ENCODE assay signal across 9 mouse cellular contexts in the genomic region with DNA sequence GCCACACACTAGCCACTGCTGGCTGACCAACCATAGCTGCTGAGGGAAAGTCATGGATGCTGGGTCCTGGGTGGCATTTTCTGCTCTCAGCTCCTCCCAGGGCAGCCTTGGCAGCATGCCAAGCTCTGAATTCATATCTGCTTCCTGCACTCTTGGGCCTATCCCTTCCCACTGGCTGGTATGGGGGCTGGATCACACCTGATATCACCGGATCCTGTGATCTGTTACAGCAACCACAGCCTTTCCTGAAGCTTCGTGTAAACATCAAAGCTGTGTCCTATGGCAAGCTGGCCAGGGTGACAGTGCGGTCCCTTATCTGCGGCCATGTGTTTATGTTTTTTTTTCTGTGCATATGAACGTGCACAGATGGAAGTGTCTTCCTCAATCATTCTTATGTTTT. TPM values are rescaled to one million over a fixed set of nuclear protein-coding genes. Genes with fewer than 3 reads are reported as not detected.
DNase-seq lines count a peak whose midpoint lies in the region; ATAC-seq and TF ChIP-seq lines count a peak whose summit lies in the region.
"Had no signal": no experiment of that assay in that cellular context is flagged by ENCODE, and none has a peak within 500 bp of the region (broad histone marks: within the 10 kb centered on the region; RNA-seq: fewer than 3 reads in every experiment).

No protein-coding gene starts in this region.

- no peak for ATAC-seq in heart, embryonic 14.5 days (ENCODE audit: insufficient number of reproducible peaks, insufficient read depth, low FRiP score, low read depth)
- peak; percentile 64 for ATAC-seq in G1E (ENCODE audit: extremely low read depth, insufficient number of reproducible peaks, low FRiP score, poor library complexity, severe bottlenecking)
- ATAC-seq in embryonic facial prominence, embryonic 13.5 days (ENCODE audit: insufficient number of reproducible peaks, insufficient read depth, low FRiP score, low TSS enrichment, low read depth): no peak
- ATAC-seq in lung, embryonic 16.5 days (ENCODE audit: low read depth): no peak
- no peak for ATAC-seq in activated CD4-positive, CD25-positive, alpha-beta regulatory T cell, adult 4 months

- TF ChIP-seq CTCF in G1E (IDR thresholded peaks at IDR 0.05; ENCODE audit: low read depth, low read length): no peak

- no peaks in the 10 kb centered on the region for H3K9me3 ChIP-seq in heart, embryonic 14.5 days (ENCODE audit: control insufficient read depth, low read length)
- H3K9me3 ChIP-seq in G1E (replicated peaks): no peaks in the 10 kb centered on the region
- no peaks in the 10 kb centered on the region for H3K9me3 ChIP-seq in embryonic facial prominence, embryonic 13.5 days
- H3K9me3 ChIP-seq in lung, embryonic 16.5 days (ENCODE audit: control insufficient read depth, low read length): no peaks in the 10 kb centered on the region
- H3K9me3 ChIP-seq: embryonic facial prominence, embryonic 15.5 days had no signal

- peaks cover 14% of the 10 kb centered on the region for H3K36me3 ChIP-seq in heart, embryonic 14.5 days (ENCODE audit: control insufficient read depth, insufficient read depth, low read length)
- peaks cover 25% of the 10 kb centered on the region for H3K36me3 ChIP-seq in G1E (replicated peaks)
- peaks cover 13% of the 10 kb centered on the region for H3K36me3 ChIP-seq in embryonic facial prominence, embryonic 13.5 days
- H3K36me3 ChIP-seq in lung, embryonic 16.5 days (ENCODE audit: control insufficient read depth, insufficient read depth, low read length): peaks cover 10% of the 10 kb centered on the region

- 29% methylated on average over 5 of the region's 5 CpGs for WGBS in heart, embryonic 14.5 days
- WGBS in embryonic facial prominence, embryonic 13.5 days: 75% methylated on average over 5 of the region's 5 CpGs
- 33% methylated on average over 5 of the region's 5 CpGs for WGBS in lung, embryonic 16.5 days

- peaks cover 20 to 27% of the 10 kb centered on the region in 2 experiments for H3K4me1 ChIP-seq in heart, embryonic 14.5 days (ENCODE audit: control insufficient read depth in 2 of 2, insufficient read depth in 2 of 2, low read length in 2 of 2)
- peaks cover 74% of the 10 kb centered on the region for H3K4me1 ChIP-seq in G1E (ENCODE audit: insufficient read depth, low read depth, low read length)
- peaks cover 24% of the 10 kb centered on the region for H3K4me1 ChIP-seq in embryonic facial prominence, embryonic 13.5 days
- peaks cover 25% of the 10 kb centered on the region for H3K4me1 ChIP-seq in lung, embryonic 16.5 days (replicated peaks; ENCODE audit: control insufficient read depth, insufficient read depth, low read length)

- H3K27ac ChIP-seq in heart, embryonic 14.5 days (replicated peaks in 1 of 2; ENCODE audit: control insufficient read depth in 1 of 2, insufficient read depth in 1 of 2, low read depth in 2 of 2, low read length in 2 of 2): peak overlapping the region; percentile 14 to 24
- H3K27ac ChIP-seq in embryonic facial prominence, embryonic 13.5 days: no peak overlapping the region
- peak overlapping the region; percentile 26 for H3K27ac ChIP-seq in lung, embryonic 16.5 days (ENCODE audit: low read length)
- H3K27ac ChIP-seq: embryonic facial prominence, embryonic 15.5 days had no signal

- H3K9ac ChIP-seq in heart, embryonic 14.5 days (ENCODE audit: low read length): peak overlapping the region; percentile 10; the same call in 1 of the 2 replicates
- 0 out of 2 replicates have a peak overlapping the region, but pooled peaks have one; percentile 52 for H3K9ac ChIP-seq in embryonic facial prominence, embryonic 13.5 days
- H3K9ac ChIP-seq in lung, embryonic 16.5 days (ENCODE audit: low read length): peak overlapping the region; percentile 39
- H3K9ac ChIP-seq: embryonic facial prominence, embryonic 15.5 days had no signal

- intact Hi-C loops in heart, postnatal 14 days (cut with DNase I): loop anchor here (10.0 kb wide), 1 partner anchor 163 kb away; the partner anchor contains the start of gene Gna11

- no peak overlapping the region for H3K4me3 ChIP-seq in heart, embryonic 14.5 days (ENCODE audit: control insufficient read depth in 1 of 2, insufficient read depth in 1 of 2, low read depth in 1 of 2, low read length in 2 of 2)
- peak overlapping the region; percentile 9; the same call in 1 of the 2 replicates for H3K4me3 ChIP-seq in G1E (ENCODE audit: low read depth, low read length)
- no peak overlapping the region for H3K4me3 ChIP-seq in embryonic facial prominence, embryonic 13.5 days
- H3K4me3 ChIP-seq in lung, embryonic 16.5 days (ENCODE audit: low read length): no peak overlapping the region
- H3K4me3 ChIP-seq: embryonic facial prominence, embryonic 15.5 days had no signal

- no peaks in the 10 kb centered on the region for H3K27me3 ChIP-seq in heart, embryonic 14.5 days (ENCODE audit: control insufficient read depth, insufficient read depth, low read length)
- H3K27me3 ChIP-seq in G1E (ENCODE audit: insufficient read depth, low read length): no peaks in the 10 kb centered on the region
- H3K27me3 ChIP-seq in embryonic facial prominence, embryonic 13.5 days: no peaks in the 10 kb centered on the region
- H3K27me3 ChIP-seq in lung, embryonic 16.5 days (ENCODE audit: control insufficient read depth, insufficient read depth, low read depth, low read length): no peaks in the 10 kb centered on the region
- H3K27me3 ChIP-seq: embryonic facial prominence, embryonic 15.5 days had no signal

- H3K4me2 ChIP-seq in heart, embryonic 14.5 days (ENCODE audit: low read length): no peak overlapping the region
- H3K4me2 ChIP-seq in embryonic facial prominence, embryonic 13.5 days: no peak overlapping the region
- no peak overlapping the region for H3K4me2 ChIP-seq in lung, embryonic 16.5 days (ENCODE audit: low read depth, low read length)
- H3K4me2 ChIP-seq: embryonic facial prominence, embryonic 15.5 days had no signal

- no peak for DNase-seq in heart, postnatal 14 days
- peak; percentile 62 for DNase-seq in G1E (ENCODE audit: low spot score)
- no peak for DNase-seq in left cerebral cortex, adult 18-20 months (ENCODE audit: low spot score in 2 of 2)
- no peak for DNase-seq in layer of hippocampus, postnatal 25 days (ENCODE audit: extremely low spot score in 1 of 2, low spot score in 1 of 2)

RNA-seq across cellular contexts. Expression of gene Dohh, which starts 2.2 kb away (rescaled TPM):
- 52.6 and 53.5 TPM in 2 replicates for polyA plus RNA-seq in heart, embryonic 14.5 days (2014; fragmentation: Nextera tagmentation; extraction: Ambion mirVana)
- 10 to 100 TPM; 47.6 to 55.3 TPM for total RNA-seq in heart, postnatal 14 days (2021)
- total RNA-seq in G1E (2014; fragmentation: Nextera tagmentation) (9.6 and 11.9 TPM in 2 replicates), G1E (2017) (60.4 and 69.7 TPM in 2 replicates)
- polyA plus RNA-seq in G1E (2012): 186 and 220 TPM in 2 replicates
- polyA plus RNA-seq in embryonic facial prominence, embryonic 13.5 days (2015; fragmentation: Nextera tagmentation; extraction: Ambion mirVana): 67.8 and 71.8 TPM in 2 replicates
- 71.4 and 73.1 TPM in 2 replicates for polyA plus RNA-seq in lung, embryonic 16.5 days (2015; fragmentation: Nextera tagmentation; extraction: Ambion mirVana)
- 10 to 100 TPM; 87.4 to 97.6 TPM for total RNA-seq in left cerebral cortex, adult 18-20 months (2021)
- polyA plus RNA-seq in activated CD4-positive, CD25-positive, alpha-beta regulatory T cell, adult 4 months (2017; shearing (Covaris generic)): 10 to 100 TPM; 12.7 to 13.7 TPM
- 10 to 100 TPM; 79.1 to 87.1 TPM for total RNA-seq in layer of hippocampus, postnatal 25 days (2021)

RNA-seq across cellular contexts. Expression of gene Gm48551, which starts 2.2 kb away (rescaled TPM):
- polyA plus RNA-seq in heart, embryonic 14.5 days (2014; fragmentation: Nextera tagmentation; extraction: Ambion mirVana): 1.7 and 2.0 TPM in 2 replicates
- under 1 TPM; 0.51 to 0.84 TPM for total RNA-seq in heart, postnatal 14 days (2021)
- total RNA-seq in G1E (2014; fragmentation: Nextera tagmentation) (1.1 TPM in 1 of 2 replicates, not detected in the other), G1E (2017) (2.6 and 4.1 TPM in 2 replicates)
- 0.72 and 1.3 TPM in 2 replicates for polyA plus RNA-seq in G1E (2012)
- 4.1 and 5.0 TPM in 2 replicates for polyA plus RNA-seq in embryonic facial prominence, embryonic 13.5 days (2015; fragmentation: Nextera tagmentation; extraction: Ambion mirVana)
- 3.0 and 3.1 TPM in 2 replicates for polyA plus RNA-seq in lung, embryonic 16.5 days (2015; fragmentation: Nextera tagmentation; extraction: Ambion mirVana)
- total RNA-seq in left cerebral cortex, adult 18-20 months (2021): 1 to 10 TPM; 3.1 to 3.8 TPM
- 1 to 10 TPM; 1.1 to 1.2 TPM for polyA plus RNA-seq in activated CD4-positive, CD25-positive, alpha-beta regulatory T cell, adult 4 months (2017; shearing (Covaris generic))
- total RNA-seq in layer of hippocampus, postnatal 25 days (2021): 1 to 10 TPM; 2.6 to 3.7 TPM

RNA-seq across cellular contexts. Expression of gene Fzr1, which starts 3.7 kb away (rescaled TPM):
- polyA plus RNA-seq in heart, embryonic 14.5 days (2014; fragmentation: Nextera tagmentation; extraction: Ambion mirVana): 64.6 and 67.0 TPM in 2 replicates
- 10 to 100 TPM; 30.5 to 32.7 TPM for total RNA-seq in heart, postnatal 14 days (2021)
- total RNA-seq in G1E (2014; fragmentation: Nextera tagmentation): 29.7 and 65.2 TPM in 2 replicates
- total RNA-seq in G1E (2017): 15.8 and 22.8 TPM in 2 replicates
- 88.9 and 96.2 TPM in 2 replicates for polyA plus RNA-seq in G1E (2012)
- 102 and 119 TPM in 2 replicates for polyA plus RNA-seq in embryonic facial prominence, embryonic 13.5 days (2015; fragmentation: Nextera tagmentation; extraction: Ambion mirVana)
- polyA plus RNA-seq in lung, embryonic 16.5 days (2015; fragmentation: Nextera tagmentation; extraction: Ambion mirVana): 95.4 and 105 TPM in 2 replicates
- 10 to 100 TPM; 71.1 to 72.1 TPM for total RNA-seq in left cerebral cortex, adult 18-20 months (2021)
- polyA plus RNA-seq in activated CD4-positive, CD25-positive, alpha-beta regulatory T cell, adult 4 months (2017; shearing (Covaris generic)): 10 to 100 TPM; 19.3 to 20.1 TPM
- total RNA-seq in layer of hippocampus, postnatal 25 days (2021): 10 to 100 TPM; 65.9 to 66.6 TPM

RNA-seq across cellular contexts. Expression of gene Gm48552, which starts 6.8 kb away (rescaled TPM):
- polyA plus RNA-seq in heart, embryonic 14.5 days (2014; fragmentation: Nextera tagmentation; extraction: Ambion mirVana): 1.0 TPM in 2 replicates
- total RNA-seq in heart, postnatal 14 days (2021): under 1 TPM; 0.65 to 0.83 TPM
- total RNA-seq in G1E (2014; fragmentation: Nextera tagmentation) (1.2 and 3.1 TPM in 2 replicates), G1E (2017) (0.38 and 0.93 TPM in 2 replicates)
- 7.2 and 7.4 TPM in 2 replicates for polyA plus RNA-seq in G1E (2012)
- 1.2 and 1.5 TPM in 2 replicates for polyA plus RNA-seq in embryonic facial prominence, embryonic 13.5 days (2015; fragmentation: Nextera tagmentation; extraction: Ambion mirVana)
- polyA plus RNA-seq in lung, embryonic 16.5 days (2015; fragmentation: Nextera tagmentation; extraction: Ambion mirVana): 1.2 and 1.7 TPM in 2 replicates
- total RNA-seq in left cerebral cortex, adult 18-20 months (2021): 1 to 10 TPM; 2.7 to 2.8 TPM
- polyA plus RNA-seq in activated CD4-positive, CD25-positive, alpha-beta regulatory T cell, adult 4 months (2017; shearing (Covaris generic)): 1 to 10 TPM in 1 of 2 experiments, not detected in 1; 1.4 TPM
- total RNA-seq in layer of hippocampus, postnatal 25 days (2021): 1 to 10 TPM; 3.2 to 4.7 TPM

RNA-seq across cellular contexts. Expression of gene Smim24, which starts 10.8 kb away (rescaled TPM):
- 3.8 and 4.7 TPM in 2 replicates for polyA plus RNA-seq in heart, embryonic 14.5 days (2014; fragmentation: Nextera tagmentation; extraction: Ambion mirVana)
- 1 to 10 TPM; 1.9 to 2.0 TPM for total RNA-seq in heart, postnatal 14 days (2021)
- total RNA-seq in G1E (2014; fragmentation: Nextera tagmentation) (6.5 and 13.8 TPM in 2 replicates), G1E (2017) (1.9 and 3.5 TPM in 2 replicates)
- 1.6 and 1.8 TPM in 2 replicates for polyA plus RNA-seq in G1E (2012)
- 3.1 and 7.1 TPM in 2 replicates for polyA plus RNA-seq in embryonic facial prominence, embryonic 13.5 days (2015; fragmentation: Nextera tagmentation; extraction: Ambion mirVana)
- polyA plus RNA-seq in lung, embryonic 16.5 days (2015; fragmentation: Nextera tagmentation; extraction: Ambion mirVana): 7.9 and 9.0 TPM in 2 replicates
- 1 to 10 TPM; 1.1 to 1.2 TPM for total RNA-seq in left cerebral cortex, adult 18-20 months (2021)
- polyA plus RNA-seq in activated CD4-positive, CD25-positive, alpha-beta regulatory T cell, adult 4 months (2017; shearing (Covaris generic)): 10 to 100 TPM in 1 of 2 experiments, 1 to 10 TPM in 1; 7.3 to 13.3 TPM
- total RNA-seq in layer of hippocampus, postnatal 25 days (2021): 1 to 10 TPM; 1.4 to 3.1 TPM
